Mouse (Mus musculus): ENCODE measurements around the gene Hsd17b7.

- TF ChIP-seq EP300 (IDR thresholded peaks at IDR 0.05) (no peak), CTCF (IDR thresholded peaks at IDR 0.05) (no peak)
Observed at GRCm38 (mm10) chr1:169927753-169928369, 41.2 kb downstream of the Hsd17b7 start.

Data from lung, postnatal 0 days (tissue).